Mouse (Mus musculus) liver, adult 2 months (tissue): Measurements from ENCODE around the gene Myh10. TPM values are rescaled to one million over a fixed set of nuclear protein-coding genes. Genes with fewer than 3 reads are reported as not detected.

ENCODE experiments used
- DNase-seq: peaks from one replicate; pipeline ENCODE4 v3.0.0-alpha.2; 2011; ENCODE audit warnings: low read depth, low spot score; ENCODE audit errors: extremely low read depth
- H3K27ac ChIP-seq: fragments of 200-500 bp; replicated peaks from 2 replicates; pipeline ENCODE4 v1.5.1; 2012; ENCODE audit warnings: low read depth, mild to moderate bottlenecking, control low read depth, inconsistent platforms, low read length; ENCODE audit not compliant: insufficient read depth
- H3K27me3 ChIP-seq: fragments of 200-500 bp; 2 replicates; pipeline ENCODE4 v1.6.1; 2012; ENCODE audit warnings: mild to moderate bottlenecking, moderate library complexity, low read length, inconsistent platforms; ENCODE audit not compliant: control insufficient read depth, insufficient read depth
- H3K36me3 ChIP-seq: fragments of 200-500 bp; 2 replicates; pipeline ENCODE4 v1.6.1; 2012; ENCODE audit warnings: low read length, inconsistent platforms; ENCODE audit not compliant: control insufficient read depth, insufficient read depth
- H3K4me1 ChIP-seq: fragments of 200-500 bp; 2 replicates; pipeline ENCODE4 v1.6.1; 2011; ENCODE audit warnings: low read length; ENCODE audit not compliant: control insufficient read depth, insufficient read depth
- H3K4me3 ChIP-seq: fragments of 200-500 bp; 2 replicates; pipeline ENCODE4 v1.5.1; 2011; ENCODE audit warnings: low read depth, mild to moderate bottlenecking, control low read depth, low read length, moderate library complexity; ENCODE audit not compliant: insufficient read depth
- H3K79me2 ChIP-seq: fragments of 200-500 bp; 2 replicates; pipeline ENCODE4 v1.6.1; 2012; ENCODE audit warnings: inconsistent platforms, mild to moderate bottlenecking, low read length, moderate library complexity; ENCODE audit not compliant: control insufficient read depth, insufficient read depth
- H3K9ac ChIP-seq: fragments of 200-500 bp; 2 replicates; pipeline ENCODE4 v1.6.1; 2012; ENCODE audit warnings: low read depth, mild to moderate bottlenecking, control low read depth, inconsistent platforms, low read length
- CTCF ChIP-seq: fragments of 200-500 bp; IDR thresholded peaks from 2 replicates; pipeline ENCODE4 v1.5.1; 2011; ENCODE audit warnings: low read depth, low read length, control low read depth
- POLR2A ChIP-seq: fragments of 200-500 bp; IDR thresholded peaks from 2 replicates; pipeline ENCODE4 v1.6.1; 2011; ENCODE audit warnings: low read length, control low read depth; ENCODE audit not compliant: insufficient read depth; ENCODE audit errors: extremely low read depth
- WGBS: fragments of 180-500 bp; shearing (Covaris S2); methylation state at CpG from one replicate; pipeline ENCODE4 v1.1.7; 2018; 5-methylcytosine and 5-hydroxymethylcytosine counted together
- polyA plus RNA-seq: library from polyadenylated mRNA; depleted of rRNA; stranded (reverse); fragments of >200 nt; gene quantifications from 2 replicates; pipeline ENCODE4 v1.2.3, GENCODE M21; 2012
- total RNA-seq: library from RNA; depleted of rRNA; stranded (reverse); fragments of >200 nt; gene quantifications from 2 replicates; pipeline ENCODE4 v1.2.3, GENCODE M21; 2014

Gene Myh10
- total and polyA plus RNA-seq, 2 experiments = 4.4 to 7.5 TPM

DNA sequence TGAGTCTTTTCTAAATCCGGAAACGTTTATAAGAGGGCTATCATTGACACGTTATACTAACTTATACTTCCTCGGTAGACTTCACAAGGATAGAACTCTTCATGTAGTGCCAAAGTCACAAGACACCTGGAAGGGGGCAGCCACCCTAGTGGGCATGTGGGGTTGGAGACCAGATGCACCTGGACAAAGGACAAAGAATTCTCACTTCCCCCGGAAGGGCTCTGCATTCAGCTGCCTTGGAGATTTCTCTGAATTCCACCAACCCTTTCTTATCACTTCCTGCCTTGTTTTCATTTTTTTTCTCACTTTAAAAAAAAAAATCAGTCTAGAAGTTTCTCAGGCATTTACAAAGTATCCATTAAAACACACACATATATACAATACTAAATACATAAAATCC, 894 bp upstream of the Myh10 start:
- no peak for DNase-seq
- Histone ChIP-seq H3K36me3 (no peaks in the 10 kb centered on the region), H3K27ac (no peak overlapping the region), H3K79me2 (no peaks in the 10 kb centered on the region), H3K4me3 (no peak overlapping the region), H3K9ac (no peak overlapping the region), H3K4me1 (no peaks in the 10 kb centered on the region), H3K27me3 (no peaks in the 10 kb centered on the region)
- WGBS = 67% methylated on average over 5 of the region's 5 CpGs
- TF ChIP-seq CTCF (no peak), POLR2A (no peak)

DNA sequence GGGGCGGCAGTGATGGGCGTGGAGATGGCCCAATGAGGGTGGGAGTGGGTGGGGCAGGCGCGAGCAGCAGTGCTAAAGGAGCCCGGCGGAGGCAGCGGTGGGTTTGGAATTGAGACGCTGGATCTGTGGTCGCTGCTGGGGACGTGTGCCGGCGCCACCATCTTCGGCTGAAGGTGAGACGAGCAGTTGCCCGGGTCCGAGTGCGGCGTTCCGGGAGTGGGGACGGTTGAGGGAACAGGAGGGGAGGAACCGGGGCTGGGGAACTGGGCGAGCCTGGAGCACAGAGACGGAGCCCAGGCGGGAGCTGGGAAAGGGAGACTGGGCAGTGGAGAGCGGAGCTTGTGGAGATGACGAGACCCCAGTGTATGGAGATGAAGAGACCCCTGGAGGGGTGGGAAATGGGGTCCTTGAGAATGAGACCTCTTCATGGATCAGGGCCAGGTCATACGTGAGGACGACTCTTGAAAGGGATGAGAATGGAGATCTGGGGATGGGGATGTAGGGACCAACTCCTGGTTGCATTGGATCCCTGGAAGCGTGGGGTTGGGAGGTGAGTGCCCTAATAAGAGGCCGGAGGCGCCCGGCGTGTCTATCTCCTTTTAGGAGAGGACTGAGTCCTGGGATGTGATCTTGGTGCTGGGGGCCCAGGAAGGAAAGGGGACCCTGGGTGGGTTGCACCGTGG, 792 bp downstream of the Myh10 start:
- Histone ChIP-seq H3K27me3 (no peaks in the 10 kb centered on the region), H3K9ac (peak overlapping the region; percentile 64), H3K4me1 (no peaks in the 10 kb centered on the region), H3K79me2 (no peaks in the 10 kb centered on the region), H3K36me3 (no peaks in the 10 kb centered on the region), H3K4me3 (peak overlapping the region; percentile 68), H3K27ac (no peak overlapping the region)
- TF ChIP-seq CTCF (no peak), POLR2A (no peak)
- 1% methylated on average over 34 of the region's 34 CpGs for WGBS
- DNase-seq = no peak

DNA sequence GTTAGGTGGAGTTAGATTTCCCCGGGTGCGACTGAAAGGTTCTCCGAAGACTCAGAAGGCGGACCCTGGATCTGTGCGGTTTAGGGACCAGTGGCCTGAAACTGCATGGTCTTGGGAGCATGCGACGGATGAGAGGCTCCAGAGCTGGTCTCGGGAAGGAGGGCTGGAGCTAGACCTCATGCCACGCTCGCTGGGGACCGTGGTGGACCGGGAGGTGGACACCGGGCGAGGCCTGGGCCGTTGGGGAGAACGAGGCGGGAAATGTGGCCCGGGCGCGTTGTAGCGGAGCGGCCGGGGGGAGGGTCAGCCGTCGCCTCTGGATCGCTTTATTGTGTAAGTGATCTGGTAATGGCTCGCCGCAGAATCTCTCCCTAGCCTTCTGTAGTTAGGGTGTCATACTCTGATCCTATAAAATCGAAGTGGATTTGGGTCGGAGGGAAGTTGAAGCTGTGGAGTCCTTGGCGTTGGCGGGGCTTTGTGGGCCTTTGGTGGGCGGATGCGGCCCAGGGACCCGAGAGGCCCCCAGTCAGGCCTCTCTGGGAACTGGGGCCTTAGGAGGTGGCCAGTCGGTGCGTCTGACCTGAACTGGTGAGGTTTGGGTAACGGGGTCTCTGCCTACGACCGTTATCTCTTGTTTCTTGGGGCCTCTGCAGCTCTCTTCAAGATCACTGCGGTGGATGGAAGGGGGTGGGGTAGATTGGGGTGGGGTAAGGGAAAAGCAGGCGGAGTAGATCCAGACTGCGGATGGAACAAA, 1.5 kb downstream of the Myh10 start:
- DNase-seq = no peak
- Histone ChIP-seq H3K9ac (peak overlapping the region; percentile 66), H3K36me3 (no peaks in the 10 kb centered on the region), H3K79me2 (no peaks in the 10 kb centered on the region), H3K27me3 (no peaks in the 10 kb centered on the region), H3K27ac (no peak overlapping the region), H3K4me1 (no peaks in the 10 kb centered on the region), H3K4me3 (peak overlapping the region; percentile 60)
- 13% methylated on average over 43 of the region's 43 CpGs for WGBS
- no peak for TF ChIP-seq POLR2A
- no peak for TF ChIP-seq CTCF

DNA sequence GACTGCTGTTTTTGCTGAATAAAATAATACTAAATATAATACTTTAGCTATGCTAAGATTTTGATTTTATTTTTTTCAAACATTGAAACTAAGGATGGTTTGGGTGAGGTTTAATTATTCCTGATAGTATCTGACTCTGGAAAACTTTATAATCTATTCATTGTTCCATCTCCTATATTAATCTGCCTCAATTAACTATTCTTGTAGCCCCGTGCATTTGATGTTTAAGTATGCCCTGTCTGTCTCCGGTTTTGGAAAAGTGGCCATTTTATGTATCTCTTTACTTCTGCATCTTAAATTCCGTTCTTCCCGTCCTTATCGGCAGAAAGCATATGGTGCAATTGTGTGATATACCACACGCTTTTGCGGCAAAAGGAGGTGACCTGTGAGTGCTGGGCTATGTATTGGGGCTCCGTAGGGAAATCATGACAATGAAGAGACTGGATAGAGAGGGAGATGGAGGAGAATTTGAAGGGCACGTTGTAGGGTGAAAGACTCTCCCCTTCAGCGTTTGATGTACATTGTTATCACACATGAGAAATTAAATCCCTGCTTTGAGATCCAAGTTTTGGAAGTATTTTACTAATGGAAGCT, 2.2 kb downstream of the Myh10 start:
- no peaks in the 10 kb centered on the region for H3K79me2 ChIP-seq
- WGBS = 74% methylated on average over 10 of the region's 10 CpGs
- H3K4me1 ChIP-seq = no peaks in the 10 kb centered on the region
- H3K36me3 ChIP-seq = no peaks in the 10 kb centered on the region
- H3K4me3 ChIP-seq = no peak overlapping the region
- H3K27me3 ChIP-seq = no peaks in the 10 kb centered on the region
- no peak for DNase-seq
- no peak overlapping the region for H3K9ac ChIP-seq
- H3K27ac ChIP-seq = no peak overlapping the region
- no peak for TF ChIP-seq POLR2A
- no peak for TF ChIP-seq CTCF

DNA sequence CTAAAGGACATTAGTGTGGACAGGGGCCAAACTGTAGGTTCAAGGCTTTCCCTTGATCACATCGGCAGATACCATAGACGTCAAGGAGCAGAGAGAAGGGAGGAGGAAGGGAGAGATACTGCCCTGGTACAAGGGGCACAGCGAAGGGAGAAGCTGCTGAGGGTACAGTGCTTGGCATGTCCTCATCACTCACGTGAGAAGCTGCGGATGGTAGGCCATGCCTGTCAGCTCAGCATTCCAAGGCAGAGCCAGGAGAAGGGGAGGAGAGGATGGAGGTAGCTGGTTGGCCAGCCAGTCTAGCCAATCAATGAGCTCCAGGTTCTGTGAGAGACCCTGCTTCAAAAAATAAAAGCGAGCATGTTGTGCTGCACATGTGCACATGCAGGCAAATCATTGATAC, 11.0 kb downstream of the Myh10 start:
- H3K36me3 ChIP-seq = no peaks in the 10 kb centered on the region
- H3K27me3 ChIP-seq = no peaks in the 10 kb centered on the region
- DNase-seq = no peak

More for the DNA sequence above, 11.0 kb downstream of the Myh10 start:
- Histone ChIP-seq H3K4me1 (no peaks in the 10 kb centered on the region), H3K79me2 (no peaks in the 10 kb centered on the region), H3K4me3 (no peak overlapping the region), H3K9ac (no peak overlapping the region), H3K27ac (no peak overlapping the region)
- 94% methylated on average over 6 of the region's 6 CpGs for WGBS
- TF ChIP-seq POLR2A (no peak), CTCF (no peak)
